Mouse (Mus musculus): ENCODE measurements around the gene Smyd1.

DNA sequence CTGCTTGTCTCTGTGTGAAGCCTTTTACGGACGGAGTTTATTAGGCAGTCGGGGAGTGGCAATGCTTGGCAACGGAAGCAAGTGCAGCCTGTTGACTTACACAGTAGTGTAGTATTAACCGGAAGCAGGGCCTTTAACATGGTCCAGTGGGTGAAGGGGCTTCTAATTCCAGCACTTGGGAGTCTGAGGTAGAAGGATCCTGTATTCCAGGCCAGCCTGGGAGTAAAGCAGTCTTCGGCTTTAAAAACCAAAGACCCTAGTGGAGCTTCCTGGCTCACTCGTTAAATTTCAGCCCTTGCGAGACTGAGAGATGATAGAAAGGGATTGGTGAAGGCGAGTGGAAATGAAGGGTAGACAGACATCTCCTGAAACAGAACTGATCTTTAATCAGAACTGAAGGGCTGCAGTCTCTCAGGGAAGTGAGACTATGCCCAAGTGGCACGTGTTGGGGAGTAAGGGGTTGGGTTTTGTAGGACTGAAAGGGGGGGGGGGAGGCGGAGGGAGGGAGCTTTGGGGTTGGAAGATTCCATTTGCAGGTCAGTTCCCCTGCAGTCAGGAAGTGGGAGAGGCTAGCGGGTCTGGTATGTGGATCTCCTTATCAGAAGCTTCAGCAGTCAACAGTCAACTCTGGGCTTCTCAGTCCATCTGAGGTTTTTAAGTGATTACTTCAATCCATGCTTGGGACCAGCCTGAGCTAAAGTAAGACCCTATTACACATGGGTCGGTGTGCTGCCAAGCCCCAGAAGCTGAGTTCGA lies 51.6 kb downstream of the Smyd1 start:
- no peak for TF ChIP-seq CHD2 (IDR thresholded peaks at IDR 0.05; ENCODE audit: low read depth, low read length)
- no peak for TF ChIP-seq HCFC1 (IDR thresholded peaks at IDR 0.05; ENCODE audit: borderline replicate concordance, insufficient read depth, low read length)
- no peak for TF ChIP-seq ZC3H11A (IDR thresholded peaks at IDR 0.05; ENCODE audit: borderline replicate concordance, low read depth, low read length)
- TF ChIP-seq MAFK (IDR thresholded peaks at IDR 0.05; ENCODE audit: insufficient read depth, low read depth, low read length) = no peak

Data from ES-E14 (cell line).